Mouse (Mus musculus) adrenal gland, adult 8-10 months (tissue): ENCODE measurements at regions not wholly inside any gene's neighbourhood (a gene's known extent, or its start where the extent isn't known, plus 50 kb on each side); places are given as distances from the start of the nearest gene placed in this dataset.
A peak's percentile ranks its signal among the peaks of the same experiment; 100 is the strongest.

Experiments
- DNase-seq: peaks from one replicate; pipeline ENCODE4 v3.0.0; 2022

- DNase-seq: no peak
Measured at GRCm38 (mm10) chr3:102311482-102312225, 107.2 kb upstream of the Vangl1 start.

GRCm38 (mm10) chr3:102310243-102310642 lies 105.8 kb upstream of the Vangl1 start:
- DNase-seq: no peak

GRCm38 (mm10) chr3:102309756-102310155 lies 105.3 kb upstream of the Vangl1 start:
- DNase-seq: peak; percentile 38

GRCm38 (mm10) chr3:102307656-102308055 lies 103.2 kb upstream of the Vangl1 start:
- no peak for DNase-seq

- DNase-seq: no peak
Measured at GRCm38 (mm10) chr3:102292385-102292784, 87.9 kb upstream of the Vangl1 start.

- no peak for DNase-seq
Measured at GRCm38 (mm10) chr3:102281983-102282382, 77.5 kb upstream of the Vangl1 start.

- DNase-seq: no peak
Measured at GRCm38 (mm10) chr3:102276758-102277157, 72.3 kb upstream of the Vangl1 start.

GRCm38 (mm10) chr3:102276283-102276682 lies 71.8 kb upstream of the Vangl1 start:
- DNase-seq: no peak

- DNase-seq: no peak
Measured at GRCm38 (mm10) chr3:102275256-102276022, 70.9 kb upstream of the Vangl1 start.

GRCm38 (mm10) chr3:102270779-102271178 lies 66.3 kb upstream of the Vangl1 start:
- no peak for DNase-seq

GRCm38 (mm10) chr3:102270257-102270656 lies 65.8 kb upstream of the Vangl1 start:
- no peak for DNase-seq

- no peak for DNase-seq
Measured at GRCm38 (mm10) chr3:102266136-102266535, 61.6 kb upstream of the Vangl1 start.

- DNase-seq: no peak
Measured at GRCm38 (mm10) chr3:102265146-102265545, 60.7 kb upstream of the Vangl1 start.

GRCm38 (mm10) chr3:102263326-102263725 lies 58.8 kb upstream of the Vangl1 start:
- DNase-seq: no peak

GRCm38 (mm10) chr3:102262665-102263064 lies 58.2 kb upstream of the Vangl1 start:
- no peak for DNase-seq

GRCm38 (mm10) chr3:102261517-102261916 lies 57.0 kb upstream of the Vangl1 start:
- DNase-seq: no peak
